Mouse (Mus musculus) left cerebral cortex, adult 6 months (tissue): ENCODE measurements around the gene Hdgf. TPM values are rescaled to one million over a fixed set of nuclear protein-coding genes. Genes with fewer than 3 reads are reported as not detected.

Source experiments
- long read RNA-seq, 2 experiments: library from polyadenylated mRNA; unstranded; transcript quantifications; one replicate each; pipeline ENCODE4 v2.0.0; 2019 to 2020
- polyA plus RNA-seq: library from polyadenylated mRNA; unstranded; fragments of <200 nt; fragmentation: Nextera tagmentation; gene quantifications from 2 replicates; pipeline ENCODE4 v1.2.3, GENCODE M21; 2021

The Hdgf gene
- 78.2 and 136 TPM in 2 replicates for polyA plus RNA-seq
- long read RNA-seq, experiment 1, transcript Hdgf-201 (6 exons, 2,245 nt) = major isoform, 370 of 522 reads
- long read RNA-seq, experiment 1, partial matches to known transcripts = 23 of 522 reads
- long read RNA-seq, experiment 1, other reads (novel, unspliced or antisense) = 128 of 522 reads
- long read RNA-seq, experiment 2, transcript Hdgf-201 (6 exons, 2,245 nt) = major isoform, 102 of 176 reads
- long read RNA-seq, experiment 2, partial matches to known transcripts = 50 of 176 reads
- long read RNA-seq, experiment 2, other reads (novel, unspliced or antisense) = 24 of 176 reads

GRCm38 (mm10) chr3:87905880-87906485, at the start of gene Hdgf:
Hdgf (plus strand) TSS chr3:87906321.

GRCm38 (mm10) chr3:87885281-87886003, 20.7 kb upstream of the Hdgf start, which contains the start of gene Prcc:
Prcc (minus strand) TSS chr3:87885608.

GRCm38 (mm10) chr3:87919336-87920108, 13.4 kb downstream of the Hdgf start, which contains the start of gene Mrpl24:
Mrpl24 (plus strand) TSS chr3:87919506.

GRCm38 (mm10) chr3:87930078-87930795, 24.1 kb downstream of the Hdgf start, which contains the start of the genes Isg20l2 and Rrnad1:
Isg20l2 (plus strand) TSS chr3:87930314.
Rrnad1 (minus strand) TSS chr3:87930717.

GRCm38 (mm10) chr3:87948378-87949265, 42.5 kb downstream of the Hdgf start, which contains the start of gene Crabp2:
Crabp2 (plus strand) TSS chr3:87948666.

Other genes with a start within 250 kb of the Hdgf start
- 0.08 and 0.34 TPM in 2 replicates for gene Lrrc71, start 157.7 kb upstream of the Hdgf start, polyA plus RNA-seq
- gene Ntrk1, start 111.2 kb upstream of the Hdgf start, polyA plus RNA-seq = 0.72 and 1.2 TPM in 2 replicates
- 0.21 and 0.27 TPM in 2 replicates for gene Insrr, start 109.4 kb upstream of the Hdgf start, polyA plus RNA-seq
- 2.9 and 3.4 TPM in 2 replicates for gene Pear1, start 82.0 kb upstream of the Hdgf start, polyA plus RNA-seq
- not detected in 2 replicates for gene Sh2d2a, start 59.6 kb upstream of the Hdgf start, polyA plus RNA-seq
- gene Prcc, start 20.7 kb upstream of the Hdgf start, polyA plus RNA-seq = 4.0 and 5.3 TPM in 2 replicates
- 66.0 and 75.7 TPM in 2 replicates for gene Mrpl24, start 13.2 kb downstream of the Hdgf start, polyA plus RNA-seq
- 3.2 and 5.5 TPM in 2 replicates for gene Isg20l2, start 24.0 kb downstream of the Hdgf start, polyA plus RNA-seq
- 8.7 and 9.4 TPM in 2 replicates for gene Rrnad1, start 24.4 kb downstream of the Hdgf start, polyA plus RNA-seq
- 12.9 and 20.4 TPM in 2 replicates for gene Crabp2, start 42.3 kb downstream of the Hdgf start, polyA plus RNA-seq
- 0.83 and 1.5 TPM in 2 replicates for gene Nes, start 64.8 kb downstream of the Hdgf start, polyA plus RNA-seq
- gene Bcan, start 93.9 kb downstream of the Hdgf start, polyA plus RNA-seq = 169 and 175 TPM in 2 replicates
- 14.7 and 18.6 TPM in 2 replicates for gene Hapln2, start 121.3 kb downstream of the Hdgf start, polyA plus RNA-seq
- 17.8 and 18.1 TPM in 2 replicates for gene Gpatch4, start 136.8 kb downstream of the Hdgf start, polyA plus RNA-seq
- 203 and 228 TPM in 2 replicates for gene Naxe, start 152.2 kb downstream of the Hdgf start, polyA plus RNA-seq
- gene Ttc24, start 172.0 kb downstream of the Hdgf start, polyA plus RNA-seq = not detected in 2 replicates
- gene Iqgap3, start 175.7 kb downstream of the Hdgf start, polyA plus RNA-seq = 0.18 and 0.29 TPM in 2 replicates
- 21.3 and 112 TPM in 2 replicates for gene Mef2d, start 236.1 kb downstream of the Hdgf start, polyA plus RNA-seq